ENCODE assay signal across 16 mouse cellular contexts in the genomic region with DNA sequence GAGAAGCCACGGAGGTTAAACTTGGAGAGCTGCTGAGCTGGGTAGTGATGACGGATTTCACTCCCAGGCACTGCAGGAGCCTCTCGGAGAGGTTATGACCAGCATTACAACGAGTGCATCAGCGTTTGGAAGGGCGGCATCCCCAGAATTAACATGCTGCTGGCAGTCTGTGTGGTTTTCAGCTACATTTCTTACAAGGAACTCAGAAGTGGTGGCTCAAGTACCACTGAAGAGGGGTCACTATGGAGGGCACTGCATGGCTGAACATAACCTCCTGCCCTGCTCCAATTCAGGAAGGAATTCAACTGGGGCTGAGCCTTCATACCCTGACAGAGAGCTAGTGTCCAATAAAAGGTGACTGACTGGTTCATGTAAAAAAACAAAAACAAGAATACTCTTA.
"Had no signal": no experiment of that assay in that cellular context is flagged by ENCODE, and none has a peak within 500 bp of the region (broad histone marks: within the 10 kb centered on the region; RNA-seq: fewer than 3 reads in every experiment).

No protein-coding gene starts in this region.

- H3K4me3 ChIP-seq: liver, embryonic 13.5 days; liver, embryonic 15.5 days; lung, embryonic 15.5 days; midbrain, embryonic 13.5 days; midbrain, embryonic 15.5 days; neural tube, embryonic 13.5 days; neural tube, embryonic 15.5 days; stomach, embryonic 15.5 days had no signal

- H3K4me1 ChIP-seq: liver, embryonic 13.5 days; liver, embryonic 15.5 days; lung, embryonic 15.5 days; midbrain, embryonic 13.5 days; midbrain, embryonic 15.5 days; neural tube, embryonic 13.5 days; neural tube, embryonic 15.5 days; stomach, embryonic 15.5 days had no signal

- H3K4me2 ChIP-seq: liver, embryonic 11.5 days; liver, embryonic 13.5 days; liver, embryonic 15.5 days; lung, embryonic 15.5 days; midbrain, embryonic 11.5 days; midbrain, embryonic 13.5 days; midbrain, embryonic 15.5 days; neural tube, embryonic 13.5 days; neural tube, embryonic 15.5 days; stomach, embryonic 15.5 days had no signal

- DNase-seq: liver, embryonic 13.5 days; liver, postnatal 0 days; retina, postnatal 1 day; right cerebral cortex, postnatal 14 days; thymus, adult 2 months; thymus, postnatal 25 days; thymus, postnatal 4 days had no signal

- H3K27me3 ChIP-seq: liver, embryonic 13.5 days; liver, embryonic 15.5 days; lung, embryonic 15.5 days; midbrain, embryonic 13.5 days; midbrain, embryonic 15.5 days; neural tube, embryonic 13.5 days; neural tube, embryonic 15.5 days; stomach, embryonic 15.5 days had no signal
